Mouse (Mus musculus) CD8-positive naive resting alpha-beta T cell, adult 2 months (primary cell): ENCODE data around the gene Armh1.

ENCODE experiments used
- DNase-seq, 2 experiments: peaks; one replicate each; pipeline ENCODE4 v3.0.0; 2022; ENCODE audit warnings: low read depth in 2 of 2, low spot score in 2 of 2

Armh1 gene

DNA sequence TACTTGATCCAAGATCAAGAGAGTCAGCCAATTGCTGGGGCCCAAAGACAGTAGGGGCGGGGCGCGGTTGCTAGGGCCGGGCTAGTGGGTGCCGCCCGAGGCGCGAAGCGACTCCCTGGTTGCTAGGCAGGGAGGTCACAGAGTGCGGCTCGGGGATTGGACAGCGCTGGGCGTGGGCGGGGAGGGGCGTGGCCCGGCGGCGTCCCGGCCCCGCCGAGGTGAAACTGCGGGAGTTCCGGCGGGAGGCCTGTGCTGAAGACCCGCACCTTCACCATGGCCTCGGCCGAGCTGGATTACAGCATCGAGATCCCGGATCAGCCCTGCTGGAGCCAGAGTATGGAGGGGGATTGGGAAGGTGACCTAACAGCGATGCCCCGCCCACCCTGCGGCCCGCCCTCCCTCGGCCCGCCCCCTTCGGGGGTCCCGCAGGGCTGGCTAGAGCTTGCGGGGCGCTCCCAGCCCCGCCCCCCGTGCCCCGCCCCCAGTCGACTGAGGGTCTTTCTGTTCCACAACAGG, at the start of gene Armh1, which contains the start of gene Tmem53:
Armh1 (minus strand) TSS at position 325 of the 516 bp plus-strand sequence.
Tmem53 (plus strand) TSS at position 151 of the 516 bp plus-strand sequence.
- DNase-seq = peak; percentile 73 to 80

DNA sequence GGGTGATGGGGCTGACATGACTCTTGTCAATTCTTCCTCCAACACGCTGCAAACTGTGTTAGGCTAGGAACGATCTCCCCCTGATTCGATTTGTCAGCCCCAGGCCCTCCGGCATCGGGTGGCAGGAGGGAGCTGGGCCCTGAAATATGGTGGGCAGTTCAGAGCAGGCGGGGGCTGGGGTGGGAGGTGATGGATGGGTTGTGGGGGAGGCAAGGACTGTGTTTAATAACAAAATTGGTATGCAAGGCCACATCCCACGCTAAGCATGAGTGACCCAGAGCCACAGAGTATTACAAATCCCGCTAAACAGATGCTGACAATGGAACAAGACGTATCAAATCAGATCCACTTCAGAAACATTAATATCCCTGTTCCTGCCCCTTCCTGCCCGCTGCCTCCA, 48.0 kb upstream of the Armh1 start:
- no peak for DNase-seq

DNA sequence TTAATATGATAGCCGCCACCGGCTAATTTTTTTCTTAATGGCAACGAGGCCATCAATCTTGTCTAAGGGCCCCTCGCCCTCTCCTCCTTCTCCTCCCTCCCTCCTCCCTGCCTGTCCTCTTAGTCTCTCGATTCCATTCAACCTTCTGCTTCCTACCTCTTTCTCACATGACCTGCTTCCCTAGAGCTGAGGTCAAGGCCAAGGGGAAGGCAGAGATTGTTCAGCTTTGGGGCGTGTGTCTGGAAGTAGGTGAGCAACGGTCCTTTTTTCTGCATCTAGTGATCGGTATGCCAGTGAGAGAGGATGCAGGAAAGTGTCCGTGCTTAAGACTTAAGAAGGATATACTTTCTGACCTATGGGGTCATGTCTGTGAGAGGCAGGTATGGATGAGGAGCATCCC, 45.9 kb upstream of the Armh1 start:
- DNase-seq = no peak

GRCm38 (mm10) chr4:117296849-117297593, 45.1 kb upstream of the Armh1 start:
- no peak for DNase-seq

DNA sequence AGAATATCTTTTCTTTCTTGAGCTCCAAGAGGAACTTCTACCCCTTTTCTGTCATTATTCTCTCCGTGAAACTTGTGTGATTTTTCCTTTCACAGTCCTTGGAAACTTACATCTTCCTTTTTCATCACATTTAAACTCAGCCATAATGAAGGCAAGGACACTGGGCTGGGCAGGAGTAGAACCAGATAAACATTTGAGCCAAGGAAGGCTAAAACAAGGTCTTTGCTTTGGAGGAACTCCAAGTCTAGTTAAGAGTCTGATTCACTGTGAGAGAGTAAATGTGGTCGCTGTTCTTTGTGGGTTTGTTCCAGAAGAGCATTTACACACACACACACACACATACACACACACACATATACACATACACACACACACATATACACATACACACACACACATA, 39.8 kb upstream of the Armh1 start:
- no peak for DNase-seq

DNA sequence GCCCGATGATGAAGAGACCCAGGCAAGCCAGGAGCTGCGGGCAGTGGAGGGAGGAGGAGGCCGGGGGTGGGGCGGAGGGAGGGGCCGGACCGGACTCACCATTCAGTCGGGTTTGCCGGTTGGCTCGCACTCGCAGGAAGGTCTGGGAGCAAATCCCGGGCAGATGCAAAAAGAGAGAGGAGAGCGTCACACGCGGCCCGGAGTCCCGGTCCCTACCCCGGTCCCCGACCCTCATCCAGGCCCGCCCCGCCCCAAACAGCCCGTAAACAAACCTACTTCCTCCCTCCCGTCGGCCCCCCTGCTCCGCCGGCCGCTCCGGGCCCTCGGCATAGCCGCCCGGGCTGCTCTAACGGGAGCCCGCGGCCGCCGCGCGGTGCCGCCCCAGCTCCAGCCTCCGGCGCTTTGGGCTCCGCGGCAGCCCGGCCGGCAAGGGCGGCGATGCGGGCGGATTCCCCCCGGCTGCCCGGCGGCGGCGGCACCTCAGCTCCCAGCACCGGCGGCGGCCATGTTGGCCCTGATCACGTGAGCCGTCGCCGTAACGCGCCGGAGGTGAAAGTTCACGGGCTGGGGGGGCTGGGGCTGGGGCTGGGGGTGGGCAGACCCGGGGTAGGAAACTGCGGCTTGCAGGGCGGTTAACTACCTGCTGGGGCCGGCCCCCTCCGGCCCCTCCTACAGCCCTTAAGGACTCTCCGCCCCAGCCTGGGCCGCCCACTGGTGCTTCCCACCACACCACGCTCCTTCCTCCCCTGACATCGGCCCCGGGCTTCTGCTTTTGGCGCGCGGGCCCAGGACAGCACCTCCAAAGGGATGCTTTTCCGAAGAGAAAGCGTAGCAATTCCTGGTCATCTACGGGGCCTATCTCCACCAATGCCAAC, 37.2 kb upstream of the Armh1 start:
- DNase-seq = peak; percentile 55

- no peak for DNase-seq
Measured at GRCm38 (mm10) chr4:117288277-117288926, 36.5 kb upstream of the Armh1 start.

DNA sequence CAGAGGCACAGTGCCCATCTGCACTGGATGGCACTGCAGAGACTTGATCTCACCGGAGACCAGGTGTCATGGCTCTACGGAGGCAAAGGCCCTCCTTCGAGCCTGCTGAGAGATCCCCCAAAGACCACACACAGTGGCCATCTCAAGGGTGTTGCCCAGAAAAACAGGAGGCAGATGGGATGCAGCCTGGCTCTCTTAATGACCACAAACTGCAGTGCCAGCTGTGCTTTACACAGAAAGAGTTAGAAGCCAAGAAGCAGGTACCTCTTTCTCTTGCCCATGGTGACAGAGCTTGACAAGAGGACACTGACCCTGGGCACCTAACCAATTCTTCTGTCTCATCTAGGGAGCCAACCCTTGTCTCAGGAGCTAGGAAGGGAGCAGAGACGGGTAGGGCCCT, 32.4 kb upstream of the Armh1 start:
- no peak for DNase-seq

DNA sequence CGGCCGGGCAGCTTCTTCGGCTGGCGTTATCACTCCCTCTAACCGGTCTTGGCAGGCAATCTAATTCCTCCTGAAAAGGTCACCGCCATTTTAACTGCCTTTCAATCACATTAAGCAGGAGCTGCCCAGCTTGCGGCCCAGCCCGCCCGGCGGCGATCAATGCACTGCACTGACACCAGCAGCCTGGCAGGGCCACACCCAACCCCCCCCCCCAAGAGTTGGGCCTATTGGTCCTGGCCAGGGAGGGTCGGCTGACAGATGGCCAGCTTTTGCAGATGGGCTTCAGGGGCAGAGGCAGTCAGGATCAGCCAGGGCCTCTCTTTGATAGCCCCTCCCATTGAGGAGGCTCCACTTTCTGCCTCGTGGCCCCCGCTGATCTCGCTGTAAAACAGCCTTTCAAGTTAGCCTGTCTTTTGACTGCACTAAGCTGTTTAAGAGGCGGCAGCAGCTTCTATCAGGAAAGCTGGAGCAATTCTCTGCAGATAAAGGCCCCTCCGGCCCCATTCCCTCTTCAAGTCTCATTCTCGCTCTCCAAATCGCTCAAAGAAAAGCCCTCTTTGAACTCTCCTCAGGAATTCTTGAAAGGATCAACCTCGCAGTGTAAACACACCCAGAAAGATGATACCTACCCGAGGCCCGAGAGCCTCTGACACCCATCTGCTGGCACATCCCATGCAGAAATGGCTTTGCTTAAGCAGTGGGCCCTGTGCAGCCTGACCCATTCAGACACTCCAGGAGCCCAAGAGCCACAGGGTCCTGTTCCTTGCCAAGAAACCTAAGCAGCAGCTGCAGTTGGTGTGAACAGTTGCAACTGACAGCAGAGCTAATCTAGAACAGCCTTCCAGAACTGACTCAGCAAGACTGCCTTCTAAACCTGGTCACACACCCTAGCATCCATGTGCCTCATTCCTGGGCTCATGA, 31.6 kb upstream of the Armh1 start:
- no peak for DNase-seq

GRCm38 (mm10) chr4:117281090-117281845, 29.3 kb upstream of the Armh1 start:
- no peak for DNase-seq

DNA sequence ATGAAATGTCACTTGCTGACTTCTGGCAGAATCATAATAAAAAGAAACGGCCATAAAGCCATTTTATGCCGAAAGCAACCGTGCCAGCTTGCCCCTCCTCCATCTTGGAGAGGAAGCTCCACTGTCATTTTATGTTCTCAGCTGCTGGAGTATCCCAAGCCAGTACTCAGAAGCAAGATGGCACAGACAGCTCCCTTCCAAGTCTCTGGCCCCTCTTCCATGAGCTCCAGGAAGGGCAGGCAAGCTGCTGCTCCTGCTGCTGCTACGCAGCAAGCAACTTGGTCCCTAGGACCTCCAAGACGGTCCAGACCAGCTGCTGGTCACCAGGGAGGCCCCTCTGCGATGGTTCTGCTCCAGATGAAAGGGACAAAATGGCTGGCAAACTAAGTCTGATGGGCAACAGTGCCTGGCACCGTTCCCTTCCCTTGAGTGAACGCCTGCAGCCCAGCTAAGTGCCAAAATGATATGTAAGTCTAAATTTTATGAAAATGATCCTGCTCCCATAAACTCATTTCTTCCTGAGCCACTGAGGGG, 28.5 kb upstream of the Armh1 start:
- no peak for DNase-seq

DNA sequence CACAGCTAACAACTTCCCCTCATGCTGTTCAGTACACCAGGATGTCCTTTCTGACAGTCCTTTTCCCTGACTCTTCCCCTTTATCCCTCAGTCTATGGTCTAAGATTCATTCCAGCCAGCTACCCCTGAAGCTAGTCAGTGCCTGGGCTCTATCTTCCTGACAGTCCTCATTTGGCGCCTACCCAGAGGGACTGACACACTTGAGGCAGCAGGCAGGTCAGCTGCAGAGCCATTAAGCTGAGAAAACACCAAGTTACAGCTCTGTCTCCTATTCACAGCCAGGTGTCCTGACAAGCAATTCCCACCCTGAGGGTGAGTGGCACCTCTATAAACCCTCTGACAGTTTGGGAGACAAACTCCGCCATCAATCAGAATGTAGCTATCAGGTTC, 27.3 kb upstream of the Armh1 start:
- DNase-seq = no peak

DNA sequence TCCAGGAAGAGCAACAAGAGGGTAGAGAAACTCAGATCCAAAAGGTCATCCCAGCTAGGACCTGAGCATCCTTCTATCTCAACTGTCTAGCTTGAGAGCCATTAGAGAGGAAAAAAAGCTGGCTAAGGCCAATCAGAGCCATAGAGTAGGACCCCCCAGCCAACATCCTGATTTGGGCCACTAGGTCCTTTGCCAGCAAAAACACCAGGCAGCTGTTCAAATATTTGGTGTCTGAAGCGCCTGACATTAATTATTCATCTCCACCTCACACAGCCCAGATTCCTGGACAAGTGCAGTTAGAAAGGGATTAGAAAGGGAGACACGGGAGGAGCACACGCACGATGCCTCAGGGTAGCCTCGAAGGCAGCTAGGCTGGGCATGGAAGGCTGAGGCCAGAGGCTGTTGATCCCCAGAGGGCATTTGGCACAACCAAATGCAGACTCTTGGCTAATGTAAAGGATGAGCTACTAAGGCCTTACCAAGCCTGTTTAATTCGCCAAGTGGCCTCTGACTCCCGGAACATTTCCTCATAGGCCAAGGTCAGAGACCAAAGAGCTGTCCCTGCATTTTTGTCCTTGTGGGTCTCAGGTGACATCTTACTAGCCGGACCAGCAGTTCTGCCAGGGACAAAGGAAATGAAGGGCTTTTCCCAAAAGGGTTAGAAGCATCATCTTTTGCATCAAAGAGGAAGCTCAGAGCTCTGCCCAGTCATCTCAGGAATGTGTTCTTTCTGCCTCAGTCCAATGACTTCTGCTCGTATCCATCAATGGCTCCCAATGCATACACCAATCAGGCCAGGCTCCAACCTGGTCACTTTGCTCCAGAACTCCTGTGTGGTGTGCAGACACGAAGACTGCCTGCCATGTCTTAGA, 26.7 kb upstream of the Armh1 start:
- DNase-seq = no peak

GRCm38 (mm10) chr4:117277687-117278086, 25.8 kb upstream of the Armh1 start:
- DNase-seq = no peak

DNA sequence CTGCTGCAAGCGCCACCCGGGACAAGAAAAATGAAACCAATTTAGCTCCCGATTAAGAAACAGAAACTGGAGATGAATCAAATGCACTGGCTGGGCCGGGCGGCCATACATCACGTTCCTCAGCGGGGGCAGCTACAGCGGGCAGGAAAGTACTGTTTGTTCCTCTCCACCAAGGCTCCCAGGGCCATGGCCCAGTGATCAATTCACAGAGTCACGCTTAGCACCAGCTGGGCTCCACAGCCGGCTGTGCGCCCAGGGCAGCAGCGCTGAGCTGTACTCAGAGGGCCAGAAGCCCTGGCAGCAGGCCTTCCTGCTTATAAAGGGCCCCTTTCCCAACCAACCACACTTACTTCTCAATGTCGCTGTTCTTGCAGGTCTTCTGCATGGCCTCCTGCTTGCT, 25.1 kb upstream of the Armh1 start:
- no peak for DNase-seq

- DNase-seq = no peak
Measured at GRCm38 (mm10) chr4:117276281-117276711, 24.4 kb upstream of the Armh1 start.

DNA sequence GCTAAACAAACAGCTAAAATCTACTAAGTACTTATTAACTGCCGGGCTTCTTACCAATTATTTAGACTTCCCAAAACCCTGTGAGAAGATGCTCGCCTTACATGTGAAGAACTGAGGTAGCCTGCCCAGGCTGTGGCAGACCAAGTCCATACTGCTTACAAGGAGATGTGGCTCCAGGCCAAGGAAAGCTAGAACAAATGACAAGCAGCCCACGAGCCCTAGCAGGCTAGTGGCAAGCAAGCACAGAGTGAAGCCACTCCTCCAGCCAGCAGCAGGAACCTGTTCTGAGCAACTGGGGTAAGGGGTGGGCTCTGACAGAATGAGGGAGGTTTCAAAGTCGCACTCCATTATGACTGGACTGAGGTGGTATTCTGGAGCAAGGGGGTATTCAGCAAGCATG, 22.8 kb upstream of the Armh1 start:
- no peak for DNase-seq

DNA sequence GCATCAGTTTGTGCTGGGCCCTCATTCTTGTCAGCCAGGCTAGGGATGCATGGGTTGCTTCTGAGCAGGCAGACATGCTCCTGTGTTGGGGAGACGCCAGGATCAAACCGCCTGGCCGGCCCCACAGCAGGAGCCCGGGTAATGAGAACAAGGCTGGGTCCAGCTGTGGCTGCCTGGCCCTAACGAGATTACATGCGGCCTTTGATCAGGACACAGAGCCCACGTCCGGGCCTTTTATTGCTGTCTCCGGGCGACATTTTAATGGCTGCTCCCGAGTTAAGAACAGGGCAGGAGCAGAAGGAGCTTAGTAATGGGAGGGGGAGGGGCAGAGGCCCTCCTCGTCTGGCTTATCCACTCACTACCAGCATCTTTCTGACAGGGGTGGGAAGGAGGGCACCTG, 20.5 kb upstream of the Armh1 start:
- DNase-seq = no peak

DNA sequence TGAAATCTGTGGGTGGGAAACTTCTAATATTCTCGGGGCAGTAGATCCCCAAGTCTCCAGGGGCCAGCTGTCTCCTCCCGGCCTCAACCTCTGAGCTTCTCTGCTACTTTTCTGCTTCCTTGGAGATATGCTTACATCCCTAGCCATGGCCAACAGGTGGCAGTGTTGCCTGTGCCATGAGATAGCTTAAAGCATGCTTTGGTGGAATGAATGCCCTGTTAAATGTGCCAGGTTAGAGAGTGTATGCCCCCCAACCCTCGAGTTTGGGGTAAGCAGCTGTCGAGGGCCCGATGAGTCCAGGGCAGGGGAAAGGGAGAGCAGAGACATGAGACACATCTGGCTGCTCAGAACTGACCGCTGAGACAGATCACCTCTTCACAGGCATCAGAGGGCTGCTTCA, 18.4 kb upstream of the Armh1 start:
- peak; percentile 51 to 66 for DNase-seq
